Mouse (Mus musculus) myocyte (in vitro differentiated cells): ENCODE measurements around the gene Pnliprp1.

Source experiments
- E2F4 ChIP-seq: IDR thresholded peaks from one replicate; pipeline ENCODE4 v1.6.1; 2011; ENCODE audit warnings: mild to moderate bottlenecking, control low read depth, moderate library complexity; ENCODE audit not compliant: insufficient read depth
- MAX ChIP-seq: IDR thresholded peaks from one replicate; pipeline ENCODE4 v1.6.1; 2011; ENCODE audit warnings: low read depth, mild to moderate bottlenecking, control low read depth
- MYOD1 ChIP-seq, 3 experiments: IDR thresholded peaks; one replicate each; pipeline ENCODE4 v1.6.1; 2011; ENCODE audit warnings: control low read depth in 2 of 3, low read depth in 2 of 3, mild to moderate bottlenecking in 2 of 3, moderate library complexity in 1 of 3; ENCODE audit not compliant: insufficient read length in 2 of 3, control insufficient read depth in 1 of 3
- POLR2A ChIP-seq: IDR thresholded peaks from one replicate; pipeline ENCODE4 v1.6.1; 2011; ENCODE audit warnings: low read depth, mild to moderate bottlenecking, control low read depth, moderate library complexity; ENCODE audit not compliant: insufficient read length
- POLR2AphosphoS2 ChIP-seq: IDR thresholded peaks from one replicate; pipeline ENCODE4 v1.6.1; 2011; ENCODE audit warnings: low read depth, control low read depth; ENCODE audit not compliant: insufficient read length
- REST ChIP-seq: IDR thresholded peaks from one replicate; pipeline ENCODE4 v1.6.1; 2011; ENCODE audit warnings: mild to moderate bottlenecking, control low read depth, moderate library complexity; ENCODE audit not compliant: insufficient read depth, insufficient read length
- USF1 ChIP-seq: IDR thresholded peaks from one replicate; pipeline ENCODE4 v1.6.1; 2011; ENCODE audit warnings: low read depth, mild to moderate bottlenecking, control low read depth, moderate library complexity

- no peak for TF ChIP-seq POLR2AphosphoS2
- TF ChIP-seq MAX = no peak
- no peak for TF ChIP-seq POLR2A
- TF ChIP-seq MYOD1 (IDR thresholded peaks at IDR 0.05; ENCODE audit: control insufficient read depth in 1 of 3, insufficient read length in 2 of 3, low read depth in 2 of 3) = no peak
- no peak for TF ChIP-seq E2F4
- no peak for TF ChIP-seq USF1
- TF ChIP-seq REST = no peak
These were observed 52.9 kb downstream of the Pnliprp1 start for GRCm38 (mm10) chr19:58781566-58781965.
